Mouse (Mus musculus) G1E (cell line): Measurements from ENCODE around the gene Wdr25. TPM values are rescaled to one million over a fixed set of nuclear protein-coding genes. Genes with fewer than 3 reads are reported as not detected.

ENCODE experiments used
- ATAC-seq: 2 replicates; pipeline ENCODE4 v1.8.0; 2016; ENCODE audit warnings: mild to moderate bottlenecking; ENCODE audit not compliant: insufficient number of reproducible peaks, poor library complexity, low FRiP score, severe bottlenecking; ENCODE audit errors: extremely low read depth
- DNase-seq: peaks from one replicate; pipeline ENCODE4 v3.0.0; 2012; ENCODE audit warnings: low spot score
- H3K27me3 ChIP-seq: 2 replicates; pipeline ENCODE4 v1.6.1; 2012; ENCODE audit warnings: mild to moderate bottlenecking, low read length, inconsistent platforms; ENCODE audit not compliant: insufficient read depth
- H3K36me3 ChIP-seq: replicated peaks from 2 replicates; pipeline ENCODE3; 2012; ENCODE audit warnings: mild to moderate bottlenecking, inconsistent platforms
- H3K4me1 ChIP-seq: 2 replicates; pipeline ENCODE4 v1.6.1; 2012; ENCODE audit warnings: low read depth, low read length, inconsistent platforms, mixed read lengths; ENCODE audit not compliant: insufficient read depth
- H3K4me3 ChIP-seq: 2 replicates; pipeline ENCODE4 v1.5.1; 2012; ENCODE audit warnings: low read depth, mild to moderate bottlenecking, inconsistent platforms, low read length, moderate library complexity, mixed read lengths
- H3K9me3 ChIP-seq: replicated peaks from 2 replicates; pipeline ENCODE4 v1.6.1; 2012; ENCODE audit warnings: inconsistent platforms
- CTCF ChIP-seq: IDR thresholded peaks from 2 replicates; pipeline ENCODE4 v1.5.1; 2012; ENCODE audit warnings: low read depth, low read length, inconsistent platforms, mixed read lengths
- GATA1 ChIP-seq: IDR thresholded peaks from 2 replicates; pipeline ENCODE4 v1.6.1; 2012; ENCODE audit warnings: borderline replicate concordance, low read length, inconsistent platforms, mixed read lengths
- GATA2 ChIP-seq: IDR thresholded peaks from 2 replicates; pipeline ENCODE4 v1.6.1; 2012; ENCODE audit warnings: low read depth, low read length, inconsistent platforms, borderline replicate concordance
- POLR2AphosphoS5 ChIP-seq: IDR thresholded peaks from 2 replicates; pipeline ENCODE4 v1.6.1; 2012; ENCODE audit warnings: low read depth, low read length, inconsistent platforms; ENCODE audit not compliant: insufficient replicate concordance
- TAL1 ChIP-seq: conservative IDR thresholded peaks from 2 replicates; pipeline ENCODE4 v1.6.1; 2012; ENCODE audit warnings: low read depth, low read length, inconsistent platforms, mixed read lengths
- polyA plus RNA-seq: library from polyadenylated mRNA; stranded (reverse); fragments of >175 nt; gene quantifications from 2 replicates; pipeline ENCODE4 v1.2.3, GENCODE M21; 2012
- total RNA-seq, 2 experiments: library from RNA; stranded (forward) in 1 of 2; stranded (reverse) in 1 of 2; fragments of 200-1000 nt in 1 of 2; fragments of >200 nt in 1 of 2; fragmentation: Nextera tagmentation in 1 of 2; gene quantifications; 2 replicates each; pipeline ENCODE4 v1.2.3; 2014 to 2017

Gene Wdr25
- total and polyA plus RNA-seq, 3 experiments: 7.0 to 10.1 (median 7.9) TPM

- H3K4me1 ChIP-seq: peaks cover 19% of the 10 kb centered on the region
- no peak for TF ChIP-seq TAL1
- no peak for TF ChIP-seq POLR2AphosphoS5
- TF ChIP-seq CTCF: no peak
- no peak for TF ChIP-seq GATA1
- no peak for TF ChIP-seq GATA2
- peaks cover 43% of the 10 kb centered on the region for H3K27me3 ChIP-seq
- peaks cover 33% of the 10 kb centered on the region for H3K36me3 ChIP-seq
- no peak overlapping the region for H3K4me3 ChIP-seq
- no peak for DNase-seq
- H3K9me3 ChIP-seq: no peaks in the 10 kb centered on the region
- ATAC-seq: no peak
Measured at GRCm38 (mm10) chr12:108856186-108856585, 37.2 kb upstream of the Wdr25 start.

- Histone ChIP-seq H3K36me3 (peaks cover 42% of the 10 kb centered on the region), H3K27me3 (peaks cover 38% of the 10 kb centered on the region), H3K4me1 (peaks cover 19% of the 10 kb centered on the region), H3K9me3 (no peaks in the 10 kb centered on the region), H3K4me3 (no peak overlapping the region)
- no peak for TF ChIP-seq GATA1
- no peak for TF ChIP-seq POLR2AphosphoS5
- TF ChIP-seq TAL1: no peak
- TF ChIP-seq GATA2: no peak
- no peak for TF ChIP-seq CTCF
- ATAC-seq (no peak), DNase-seq (no peak)
Measured at GRCm38 (mm10) chr12:108857109-108857508, 36.3 kb upstream of the Wdr25 start.

GRCm38 (mm10) chr12:108857589-108858184, 35.7 kb upstream of the Wdr25 start:
- H3K9me3 ChIP-seq: no peaks in the 10 kb centered on the region
- TF ChIP-seq GATA1: no peak
- TF ChIP-seq GATA2: no peak
- no peak for TF ChIP-seq CTCF
- TF ChIP-seq POLR2AphosphoS5: no peak
- TF ChIP-seq TAL1: no peak
- ATAC-seq (no peak), DNase-seq (no peak)
- no peak overlapping the region for H3K4me3 ChIP-seq
- H3K36me3 ChIP-seq: peaks cover 48% of the 10 kb centered on the region
- peaks cover 19% of the 10 kb centered on the region for H3K4me1 ChIP-seq
- H3K27me3 ChIP-seq: peaks cover 34% of the 10 kb centered on the region

GRCm38 (mm10) chr12:108858486-108858885, 34.9 kb upstream of the Wdr25 start:
- no peak for ATAC-seq
- Histone ChIP-seq H3K36me3 (peaks cover 56% of the 10 kb centered on the region), H3K27me3 (peaks cover 27% of the 10 kb centered on the region), H3K4me3 (no peak overlapping the region), H3K9me3 (no peaks in the 10 kb centered on the region), H3K4me1 (peaks cover 19% of the 10 kb centered on the region)
- TF ChIP-seq GATA1 (no peak), CTCF (no peak), POLR2AphosphoS5 (no peak), TAL1 (no peak), GATA2 (no peak)
- DNase-seq: no peak

- H3K4me3 ChIP-seq: no peak overlapping the region
- no peak for DNase-seq
- H3K36me3 ChIP-seq: peaks cover 100% of the 10 kb centered on the region
- no peaks in the 10 kb centered on the region for H3K27me3 ChIP-seq
- no peaks in the 10 kb centered on the region for H3K4me1 ChIP-seq
- TF ChIP-seq POLR2AphosphoS5 (no peak), GATA1 (no peak), CTCF (no peak), GATA2 (no peak), TAL1 (no peak)
- no peaks in the 10 kb centered on the region for H3K9me3 ChIP-seq
- ATAC-seq: no peak
Measured at GRCm38 (mm10) chr12:108865007-108865494, 28.4 kb upstream of the Wdr25 start.

- TF ChIP-seq POLR2AphosphoS5 (no peak), TAL1 (no peak), GATA1 (no peak)
- Histone ChIP-seq H3K36me3 (peaks cover 97% of the 10 kb centered on the region), H3K4me3 (no peak overlapping the region), H3K4me1 (no peaks in the 10 kb centered on the region), H3K9me3 (no peaks in the 10 kb centered on the region), H3K27me3 (no peaks in the 10 kb centered on the region)
- no peak for DNase-seq
- no peak for ATAC-seq
Measured at GRCm38 (mm10) chr12:108869575-108869974, 23.9 kb upstream of the Wdr25 start.

GRCm38 (mm10) chr12:108873122-108873521, 20.3 kb upstream of the Wdr25 start:
- H3K4me1 ChIP-seq: no peaks in the 10 kb centered on the region
- DNase-seq (no peak), ATAC-seq (no peak)
- no peaks in the 10 kb centered on the region for H3K27me3 ChIP-seq
- H3K36me3 ChIP-seq: peaks cover 97% of the 10 kb centered on the region
- no peak overlapping the region for H3K4me3 ChIP-seq
- H3K9me3 ChIP-seq: no peaks in the 10 kb centered on the region
- no peak for TF ChIP-seq GATA2
- no peak for TF ChIP-seq POLR2AphosphoS5
- no peak for TF ChIP-seq TAL1
- TF ChIP-seq GATA1: no peak
- TF ChIP-seq CTCF: no peak
